Mouse (Mus musculus) thymus, postnatal 4 days (tissue): Measurements from ENCODE around the gene A4gnt.
A peak's percentile ranks its signal among the peaks of the same experiment; 100 is the strongest.
"Not testable (repeated sequence)": the region's sequence is repeated elsewhere in the genome, so short reads cannot be mapped to it uniquely, and the experiment has no call there.

Source experiments
- DNase-seq: peaks from one replicate; pipeline ENCODE4 v3.0.0; 2021

A4gnt gene

GRCm38 (mm10) chr9:99612202-99612601, at the start of gene A4gnt:
A4gnt (plus strand) TSS chr9:99612502.
- no peak for DNase-seq

GRCm38 (mm10) chr9:99563714-99564113, 48.6 kb upstream of the A4gnt start:
- DNase-seq: peak; percentile 81

DNA sequence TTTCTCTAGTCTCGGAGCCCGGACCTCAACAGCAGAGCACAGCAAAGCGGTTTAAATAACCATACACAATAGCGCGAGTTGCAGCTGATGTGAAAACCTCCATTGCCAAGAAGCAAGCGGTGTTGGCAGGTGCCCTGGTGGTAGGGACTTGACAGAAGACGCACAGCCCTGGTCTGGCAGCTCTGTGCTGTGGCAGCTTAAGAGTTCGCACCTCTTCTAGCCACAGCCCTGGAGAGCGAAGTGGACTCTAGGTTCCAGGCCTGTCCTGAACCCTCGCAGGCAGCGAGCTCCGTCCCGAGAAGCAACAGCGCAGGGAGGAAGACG, 44.3 kb upstream of the A4gnt start:
- no peak for DNase-seq

DNA sequence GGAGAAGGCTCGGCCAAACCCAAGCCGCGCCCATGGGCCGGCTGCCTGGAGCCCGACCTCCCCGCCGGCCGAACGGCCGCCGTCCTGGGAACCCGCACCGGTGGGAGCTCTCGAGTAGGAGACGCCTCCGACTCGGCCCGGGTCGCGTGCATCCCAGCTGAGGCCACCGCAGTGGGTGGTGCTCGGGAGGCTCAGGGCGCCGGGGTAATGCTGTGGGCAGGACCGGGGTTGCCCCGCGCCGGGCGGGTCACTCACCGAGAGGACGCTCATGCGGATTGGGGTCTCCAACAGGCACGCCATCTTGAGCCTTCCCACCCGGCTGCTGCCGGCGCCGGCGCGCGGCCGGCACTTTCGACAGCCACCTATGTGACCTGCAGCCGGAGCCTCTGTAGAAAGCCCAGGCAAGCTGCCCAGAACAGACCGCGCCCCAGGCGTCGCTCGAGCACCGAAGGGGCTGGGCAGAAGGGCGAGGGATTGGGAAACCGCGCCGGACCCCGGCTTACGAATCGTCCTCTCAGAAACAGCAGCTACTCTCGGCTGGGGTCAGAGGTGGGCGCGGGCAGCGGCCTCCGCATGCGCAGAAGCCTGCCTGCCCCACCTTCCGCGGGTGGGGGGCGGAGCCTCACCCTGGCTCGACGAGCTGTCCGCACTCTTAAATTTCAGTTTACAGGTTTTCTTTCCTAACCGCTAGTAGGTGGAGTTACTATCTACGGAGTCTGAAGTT, 43.8 kb upstream of the A4gnt start, which contains the start of gene Armc8:
Gene Armc8, minus strand, starts transcription at position 553 of the 724 bp plus-strand sequence.
- peak; percentile 96 for DNase-seq

GRCm38 (mm10) chr9:99569071-99569397, 43.3 kb upstream of the A4gnt start:
- DNase-seq: no peak

DNA sequence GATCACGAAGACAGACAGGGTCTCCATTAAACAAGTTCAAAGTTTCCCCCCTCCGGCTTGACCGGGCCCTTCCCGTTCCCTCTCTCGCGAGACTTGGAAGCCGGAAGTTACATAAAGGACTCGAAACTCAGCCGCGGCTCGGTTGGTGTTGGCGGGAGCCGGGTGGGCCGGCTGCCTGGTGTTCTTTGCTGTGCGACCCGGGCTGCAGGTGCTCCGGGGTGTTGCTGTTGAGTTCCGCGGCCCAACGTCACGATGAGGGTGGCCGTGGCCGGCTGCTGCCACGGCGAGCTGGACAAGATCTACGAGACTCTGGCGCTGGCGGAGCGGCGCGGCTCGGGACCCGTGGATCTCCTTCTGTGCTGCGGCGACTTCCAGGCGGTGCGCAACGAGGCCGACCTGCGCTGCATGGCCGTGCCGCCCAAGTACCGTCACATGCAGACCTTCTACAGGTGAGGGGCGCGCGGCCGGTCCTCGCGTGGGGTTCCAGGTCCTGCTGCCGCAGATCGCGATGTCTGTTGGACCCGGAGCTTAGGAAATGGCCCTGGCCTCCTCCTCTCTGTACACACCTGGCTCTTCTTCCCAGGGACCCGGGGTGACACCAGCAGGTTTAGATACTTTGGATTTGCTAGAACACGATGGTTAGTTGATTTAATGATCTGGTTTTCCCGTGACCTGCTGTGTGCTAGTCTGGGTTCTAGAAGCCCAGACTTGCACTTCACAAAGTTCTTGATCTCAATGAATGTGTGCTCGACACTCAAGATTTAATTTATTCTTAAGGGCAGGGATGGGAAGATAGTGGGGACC, 36.4 kb upstream of the A4gnt start, which contains the start of gene Dbr1:
Gene Dbr1, plus strand, starts transcription at position 123 of the 804 bp plus-strand sequence.
- peak; percentile 94 for DNase-seq

GRCm38 (mm10) chr9:99580655-99581054, 31.6 kb upstream of the A4gnt start:
- DNase-seq: peak; percentile 42

DNA sequence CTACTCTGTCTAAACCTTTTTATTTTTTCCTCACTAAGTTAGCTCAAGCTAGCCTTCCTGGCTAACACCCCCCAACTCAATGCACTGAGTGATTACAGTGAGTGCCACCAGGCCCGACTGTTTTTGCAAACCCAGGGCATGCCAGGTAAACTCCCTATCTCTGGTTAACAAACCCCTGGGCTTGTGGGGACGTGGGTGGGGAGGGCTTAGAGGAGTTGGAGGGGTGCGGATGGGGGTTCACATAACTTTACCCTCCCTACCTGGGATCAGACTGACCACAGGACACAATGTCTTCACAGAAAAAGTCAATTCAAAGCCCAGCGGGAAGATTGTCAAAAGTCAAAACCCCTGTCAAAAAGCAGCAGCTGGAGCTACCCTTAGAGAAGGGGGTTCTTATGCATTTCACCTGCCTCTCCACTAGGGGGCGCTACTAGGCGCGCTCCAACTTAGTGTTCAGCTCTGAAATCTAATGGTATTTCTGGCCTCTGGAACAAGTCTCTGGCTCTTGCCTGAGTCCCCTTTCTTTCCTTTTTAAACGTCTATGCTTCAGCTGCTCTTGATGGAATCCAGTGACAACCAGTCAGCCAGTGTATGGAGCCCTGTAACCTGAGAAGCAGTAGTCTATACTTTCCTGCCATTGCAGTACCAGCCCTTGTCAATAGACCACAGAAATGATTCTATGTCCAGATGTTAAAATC, 24.6 kb upstream of the A4gnt start:
- DNase-seq: peak; percentile 75

GRCm38 (mm10) chr9:99591144-99591543, 21.2 kb upstream of the A4gnt start:
- DNase-seq: no peak

DNA sequence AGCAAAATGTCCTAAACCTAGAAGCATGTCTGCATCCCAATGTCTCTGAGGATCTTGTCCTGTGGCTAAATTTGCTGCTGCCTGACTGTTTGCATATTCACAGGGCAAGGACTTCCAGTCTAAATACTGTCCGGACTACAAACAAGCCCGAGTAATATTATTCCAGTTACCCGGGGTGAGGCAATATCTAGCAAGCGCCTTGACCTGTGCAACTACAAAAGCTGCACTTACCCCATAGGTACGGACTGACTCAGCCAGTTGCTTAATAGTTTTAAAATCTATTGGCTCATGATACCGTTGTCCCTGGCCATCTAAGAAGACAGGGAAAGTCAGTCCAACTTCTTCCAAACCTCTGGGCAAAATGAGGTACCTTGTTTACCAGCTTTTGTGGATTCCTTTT, 13.2 kb upstream of the A4gnt start:
- DNase-seq: not testable (repeated sequence)

GRCm38 (mm10) chr9:99603566-99603965, 8.7 kb upstream of the A4gnt start:
- DNase-seq: no peak

GRCm38 (mm10) chr9:99619688-99620087, 7.4 kb downstream of the A4gnt start:
- no peak for DNase-seq

- no peak for DNase-seq
Observed at GRCm38 (mm10) chr9:99620196-99620595, 7.9 kb downstream of the A4gnt start.

DNA sequence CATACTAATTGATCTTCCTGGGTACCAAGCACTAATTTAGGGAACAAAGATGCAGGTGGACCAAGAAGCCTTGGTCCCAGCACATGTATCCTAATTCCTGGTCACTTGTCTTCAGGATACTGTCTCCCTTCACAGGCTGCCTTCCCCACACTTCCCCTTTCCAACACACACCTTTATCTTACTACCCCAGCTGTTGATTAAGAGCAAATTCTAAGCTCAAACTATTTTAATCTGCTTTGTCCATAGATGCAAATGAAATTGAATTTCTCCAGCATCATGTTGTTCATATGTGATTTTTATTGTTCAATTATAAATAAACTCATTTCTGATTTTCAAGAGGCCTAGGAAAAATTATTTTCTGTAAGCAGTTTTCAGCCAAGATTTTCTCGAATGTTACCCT, 9.7 kb downstream of the A4gnt start:
- no peak for DNase-seq

- no peak for DNase-seq
Observed at GRCm38 (mm10) chr9:99622966-99623365, 10.7 kb downstream of the A4gnt start.

DNA sequence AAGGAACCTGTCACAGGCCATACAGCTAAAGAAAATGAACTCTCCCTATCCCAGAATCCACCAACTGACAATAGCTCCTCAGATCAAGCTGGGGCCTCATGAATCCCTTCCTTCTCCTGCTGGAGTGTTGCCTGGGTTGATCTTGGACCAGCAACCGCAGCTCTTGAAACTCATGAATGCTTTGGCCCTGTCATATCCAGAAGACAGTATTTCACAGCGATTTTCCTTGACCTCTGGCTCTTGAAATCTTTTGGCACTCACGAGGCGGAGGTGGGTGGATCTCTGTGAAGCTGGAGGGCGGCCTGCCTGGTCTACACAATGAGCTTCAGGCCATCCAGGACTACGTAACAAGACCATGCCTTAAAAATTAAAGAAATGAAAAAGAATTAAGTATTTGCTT, 11.8 kb downstream of the A4gnt start:
- DNase-seq: no peak

GRCm38 (mm10) chr9:99628581-99628980, 16.3 kb downstream of the A4gnt start:
- DNase-seq: no peak

DNA sequence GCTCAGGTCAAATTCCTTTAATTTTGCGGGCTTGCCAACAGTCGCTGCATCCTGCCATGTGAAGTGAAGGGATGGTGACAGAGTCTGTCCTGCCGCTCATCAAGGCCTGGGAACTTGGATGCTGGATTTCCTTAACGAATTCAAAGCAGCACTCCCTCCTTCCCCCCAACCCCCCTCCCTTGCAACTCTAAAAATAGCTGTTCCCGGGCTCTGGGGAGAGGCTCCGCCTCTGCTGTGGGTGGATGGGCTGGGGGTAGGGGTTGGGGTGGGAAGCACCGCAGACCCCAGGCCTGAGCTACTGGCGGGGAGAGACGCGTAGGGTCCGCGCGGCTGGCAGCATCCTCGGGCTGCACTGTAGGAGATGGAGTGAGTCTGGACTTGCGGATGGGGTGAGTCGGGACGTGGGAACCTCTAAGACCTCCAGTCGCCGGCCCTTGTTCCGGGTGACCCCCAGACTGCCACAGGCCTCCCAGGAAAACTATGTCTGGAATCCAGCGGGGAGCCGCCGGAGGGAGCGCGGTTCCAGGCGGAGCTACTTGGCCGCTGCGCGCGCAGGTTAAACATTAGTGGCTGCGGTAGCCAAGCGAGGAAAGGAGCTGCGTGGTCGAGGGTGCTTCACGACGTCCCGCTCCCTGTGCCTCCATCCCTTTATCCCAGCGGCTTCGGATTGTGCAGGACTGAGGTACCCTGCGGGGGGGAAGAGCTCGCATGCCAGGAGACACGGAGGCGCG, 17.1 kb downstream of the A4gnt start, which contains the start of gene Dzip1l:
Gene Dzip1l, plus strand, starts transcription at position 216 of the 731 bp plus-strand sequence.
- peak; percentile 9 for DNase-seq

GRCm38 (mm10) chr9:99630071-99630470, 17.8 kb downstream of the A4gnt start:
- DNase-seq: no peak

DNA sequence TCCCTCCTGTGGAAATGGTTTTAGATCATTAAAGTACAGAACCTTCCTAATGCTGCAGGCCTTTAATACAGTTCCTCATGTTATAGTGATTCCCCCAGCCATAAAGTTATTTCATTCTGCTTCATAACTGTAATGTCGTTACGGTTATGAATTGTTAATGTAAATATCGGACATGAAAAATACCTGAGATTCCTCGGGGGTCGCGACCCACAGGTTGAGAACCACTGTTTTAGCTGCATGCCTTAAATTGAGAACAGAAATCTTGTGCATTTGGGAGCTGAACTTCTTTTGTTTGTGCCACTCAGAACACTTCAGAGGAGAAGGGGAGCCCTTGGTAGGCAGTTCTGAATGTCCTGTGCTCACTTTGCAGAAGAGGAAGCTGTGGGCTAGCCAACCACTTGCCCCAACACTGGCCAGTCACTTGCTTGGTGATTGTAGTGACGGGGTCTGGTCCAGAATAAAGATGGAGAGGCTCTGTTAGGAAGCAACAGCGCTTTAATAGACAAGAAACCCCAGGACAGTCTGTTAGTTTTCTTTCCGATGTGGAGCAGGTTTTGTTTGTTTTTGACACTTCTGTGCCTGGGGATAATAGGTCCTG, 18.3 kb downstream of the A4gnt start:
- no peak for DNase-seq

DNA sequence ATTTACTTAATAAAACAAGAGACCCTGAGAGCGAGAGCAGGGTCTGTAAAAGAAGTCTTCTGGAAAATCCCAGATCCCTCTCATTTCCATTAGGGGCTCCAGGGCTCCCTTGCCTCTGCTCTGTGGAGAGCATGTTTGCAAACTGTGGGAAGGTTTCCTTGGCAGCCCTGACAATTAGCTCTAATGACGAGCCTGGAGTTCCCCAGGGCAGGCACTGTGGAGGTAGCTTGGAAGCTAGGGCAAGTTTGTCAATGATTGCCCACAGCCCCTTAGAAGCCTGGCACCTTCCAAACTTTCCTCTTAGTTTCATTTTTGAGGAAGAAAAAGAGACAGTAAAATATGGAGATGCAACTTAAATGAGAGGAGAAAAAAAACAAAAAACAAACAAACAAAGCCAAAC, 19.5 kb downstream of the A4gnt start:
- DNase-seq: no peak

DNA sequence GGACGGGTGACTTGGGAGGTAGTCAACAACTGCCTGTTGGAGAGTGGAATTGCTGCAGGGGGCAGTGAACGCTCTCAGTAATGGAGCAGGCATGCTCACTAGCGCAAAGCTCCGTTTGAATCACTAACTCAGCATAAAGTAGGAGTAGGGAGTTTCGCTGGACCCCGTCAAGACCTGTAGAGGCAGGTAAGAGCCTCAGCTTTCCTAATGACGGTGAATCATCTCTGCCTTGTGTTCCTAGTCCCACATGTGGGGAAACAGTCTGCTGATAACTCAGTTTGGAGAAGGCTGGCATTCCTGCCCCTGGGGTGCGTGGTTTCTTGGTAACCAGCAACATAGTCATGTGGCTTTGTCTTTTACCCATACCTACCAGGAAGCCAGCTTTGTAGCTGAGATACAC, 20.0 kb downstream of the A4gnt start:
- DNase-seq: no peak

DNA sequence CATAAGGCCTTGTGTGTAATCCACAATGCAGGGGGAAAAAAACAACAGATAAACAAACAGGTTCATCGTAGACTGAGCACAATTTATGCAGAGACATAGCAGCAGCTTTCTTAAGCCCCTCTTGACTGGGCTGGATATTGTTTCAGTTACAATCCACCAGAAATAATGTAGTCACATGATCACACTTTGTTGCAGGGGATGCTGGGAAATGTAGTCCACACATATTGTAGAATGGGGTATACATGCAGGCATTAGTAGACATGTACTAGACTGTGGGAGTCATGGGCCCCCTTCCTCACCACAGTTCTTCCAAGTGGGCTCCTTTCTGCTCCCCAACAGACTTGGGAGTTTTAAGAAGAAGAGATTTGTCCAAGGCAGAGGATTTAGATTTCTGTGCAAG, 24.5 kb downstream of the A4gnt start:
- no peak for DNase-seq
